Mouse (Mus musculus): Measurements from ENCODE around the gene Krt35. TPM values are rescaled to one million over a fixed set of nuclear protein-coding genes. Genes with fewer than 3 reads are reported as not detected.

Krt35 gene
- not detected in 2 replicates for total RNA-seq (2017)

DNA sequence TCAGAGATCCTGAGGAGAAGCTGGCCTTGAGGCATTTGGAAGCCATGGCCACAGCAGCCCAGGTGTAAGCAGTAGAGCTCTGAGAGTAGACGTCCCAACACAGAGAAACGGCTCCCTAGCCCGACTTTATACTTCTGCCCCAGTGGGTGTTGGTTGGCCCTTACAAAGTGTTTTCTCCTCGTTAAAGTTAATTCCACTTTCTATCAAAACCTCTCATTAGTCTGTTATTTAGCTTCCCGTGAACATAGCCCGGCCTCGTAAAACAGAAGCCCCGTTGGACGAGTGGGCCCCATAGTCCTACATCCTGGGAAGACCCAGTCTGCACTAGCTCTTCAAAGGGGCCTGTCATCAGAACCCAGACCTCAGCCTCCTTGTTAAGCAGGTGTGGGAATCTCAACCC is at the start of gene Krt35:
TSS of gene Krt35 (minus strand) at position 101 of the 400 bp plus-strand sequence.
- ATAC-seq (replicated peaks in 1 of 2; ENCODE audit: insufficient read depth in 1 of 2, low FRiP score in 2 of 2, low TSS enrichment in 1 of 2, low read depth in 1 of 2, poor library complexity in 2 of 2, severe bottlenecking in 2 of 2) = no peak

DNA sequence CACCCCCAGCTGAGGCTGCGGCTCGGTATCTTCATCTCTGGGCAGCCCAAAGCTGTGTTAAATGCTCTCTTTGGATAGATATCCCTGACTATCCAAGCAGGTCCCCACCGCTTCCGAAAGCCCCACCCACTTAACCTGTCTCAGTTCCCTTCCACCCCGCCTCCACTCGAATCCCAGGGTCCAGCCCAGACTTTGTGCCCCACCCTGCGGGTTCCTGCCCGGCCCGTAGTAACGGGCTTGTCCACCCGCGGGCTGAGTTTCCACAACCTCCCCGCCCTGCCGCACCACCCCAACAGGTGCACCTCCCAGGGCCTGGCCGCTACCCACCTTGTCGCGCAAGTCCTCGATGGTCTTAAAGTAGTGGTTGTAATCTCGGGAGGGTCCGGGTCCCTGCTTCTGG is 49.1 kb upstream of the Krt35 start:
- ATAC-seq (replicated peaks in 1 of 2; ENCODE audit: insufficient read depth in 1 of 2, low FRiP score in 2 of 2, low TSS enrichment in 1 of 2, low read depth in 1 of 2, poor library complexity in 2 of 2, severe bottlenecking in 2 of 2) = no peak

DNA sequence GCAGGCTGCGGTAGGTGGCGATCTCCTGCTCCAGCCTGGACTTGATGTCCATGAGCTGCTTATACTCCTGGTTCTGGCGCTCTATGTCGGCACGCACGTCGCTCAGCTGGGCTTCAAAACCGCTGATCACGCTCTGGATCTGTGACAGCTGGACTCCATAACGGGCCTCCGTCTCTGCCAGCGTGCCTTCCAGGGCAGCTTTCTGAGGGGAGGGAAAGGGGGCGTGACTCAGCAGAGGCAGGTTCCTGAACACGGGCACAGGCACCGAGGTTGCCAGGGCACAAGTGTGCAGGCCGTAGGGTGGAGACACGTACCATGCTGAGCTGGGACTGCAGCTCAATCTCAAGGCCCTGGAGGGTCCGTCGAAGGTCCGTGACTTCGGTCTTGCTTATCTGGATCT is 44.9 kb upstream of the Krt35 start:
- ATAC-seq (replicated peaks in 1 of 2; ENCODE audit: insufficient read depth in 1 of 2, low FRiP score in 2 of 2, low TSS enrichment in 1 of 2, low read depth in 1 of 2, poor library complexity in 2 of 2, severe bottlenecking in 2 of 2) = no peak

DNA sequence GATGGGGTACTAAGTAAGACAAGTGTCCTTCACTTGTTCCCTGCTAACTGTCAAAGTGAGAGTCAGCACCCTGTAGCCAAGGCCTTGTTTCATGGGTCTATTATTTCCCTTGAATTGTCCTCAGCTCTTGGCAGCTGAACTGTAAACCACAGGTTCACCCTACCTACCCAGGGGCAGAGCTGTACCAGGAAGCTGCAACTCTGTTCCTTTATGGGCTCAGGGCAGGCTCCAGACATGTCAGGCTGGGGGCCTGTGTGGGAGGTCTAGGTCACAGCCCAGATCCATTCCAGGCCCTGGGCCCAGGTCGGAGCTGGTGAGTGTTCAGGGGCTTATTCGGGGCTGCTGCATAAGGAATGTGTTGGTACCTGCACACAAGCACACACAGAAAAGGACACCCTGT is 43.4 kb upstream of the Krt35 start:
- ATAC-seq (replicated peaks in 1 of 2; ENCODE audit: insufficient read depth in 1 of 2, low FRiP score in 2 of 2, low TSS enrichment in 1 of 2, low read depth in 1 of 2, poor library complexity in 2 of 2, severe bottlenecking in 2 of 2) = no peak

DNA sequence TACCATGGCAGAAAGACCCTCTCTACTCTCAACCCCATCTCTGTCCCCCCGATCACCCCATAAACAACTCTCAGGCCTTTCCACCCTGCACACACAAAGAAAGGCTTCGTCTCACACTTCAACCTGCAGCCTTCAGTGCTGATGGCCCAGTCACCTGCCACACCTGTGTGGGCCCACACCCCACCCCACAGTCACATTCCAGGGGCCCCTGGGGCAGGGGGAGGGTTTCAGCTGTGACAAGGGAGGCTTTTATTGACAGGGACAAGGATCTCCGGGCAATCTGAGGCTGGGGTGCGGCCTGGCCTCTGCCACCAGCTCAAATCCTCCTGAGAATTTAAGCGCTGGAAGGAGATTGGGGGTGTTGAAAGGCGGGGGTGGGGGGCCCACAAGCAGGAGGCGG is 42.8 kb upstream of the Krt35 start:
- no peak for ATAC-seq (replicated peaks in 1 of 2; ENCODE audit: insufficient read depth in 1 of 2, low FRiP score in 2 of 2, low TSS enrichment in 1 of 2, low read depth in 1 of 2, poor library complexity in 2 of 2, severe bottlenecking in 2 of 2)

DNA sequence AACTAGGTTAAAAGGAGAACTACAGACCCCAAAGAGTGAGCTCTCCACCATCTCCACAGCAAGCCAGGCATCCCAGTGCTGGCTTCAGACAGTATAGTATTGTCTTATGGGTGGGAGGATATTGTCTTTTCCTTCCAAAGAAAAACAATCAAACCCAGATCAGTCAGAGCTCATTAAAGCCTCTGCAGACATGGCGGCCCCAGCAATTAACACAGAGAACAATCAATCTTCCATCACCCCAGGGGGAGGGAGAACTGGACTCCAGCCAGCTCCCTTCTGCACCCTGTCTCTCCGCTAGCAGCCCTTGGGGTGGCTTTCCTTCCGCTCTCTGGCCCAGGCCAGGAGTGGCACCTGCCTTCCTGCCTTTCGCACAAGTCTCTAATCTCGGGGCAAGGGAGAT is 41.7 kb upstream of the Krt35 start:
- no peak for ATAC-seq (replicated peaks in 1 of 2; ENCODE audit: insufficient read depth in 1 of 2, low FRiP score in 2 of 2, low TSS enrichment in 1 of 2, low read depth in 1 of 2, poor library complexity in 2 of 2, severe bottlenecking in 2 of 2)

DNA sequence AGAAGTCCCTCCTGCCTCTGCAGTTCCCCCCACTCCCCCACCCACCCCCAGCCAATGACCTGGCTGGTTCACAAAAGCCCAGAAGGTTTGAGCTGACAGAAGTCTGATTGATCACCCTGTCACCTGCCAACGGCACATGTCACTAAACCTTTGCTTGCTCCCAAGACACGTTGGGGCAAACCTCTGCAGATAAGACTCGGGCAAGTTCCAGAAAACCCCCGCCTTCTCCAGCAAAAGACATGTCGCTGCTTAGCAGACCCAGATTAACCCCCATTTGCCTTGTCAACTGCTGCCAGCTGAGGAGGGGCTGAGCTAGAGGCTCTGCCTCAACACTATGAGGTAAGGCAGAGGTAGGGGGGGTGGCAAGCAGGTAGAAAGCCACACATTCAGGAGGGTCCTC is 40.5 kb upstream of the Krt35 start:
- ATAC-seq (replicated peaks in 1 of 2; ENCODE audit: insufficient read depth in 1 of 2, low FRiP score in 2 of 2, low TSS enrichment in 1 of 2, low read depth in 1 of 2, poor library complexity in 2 of 2, severe bottlenecking in 2 of 2) = no peak

DNA sequence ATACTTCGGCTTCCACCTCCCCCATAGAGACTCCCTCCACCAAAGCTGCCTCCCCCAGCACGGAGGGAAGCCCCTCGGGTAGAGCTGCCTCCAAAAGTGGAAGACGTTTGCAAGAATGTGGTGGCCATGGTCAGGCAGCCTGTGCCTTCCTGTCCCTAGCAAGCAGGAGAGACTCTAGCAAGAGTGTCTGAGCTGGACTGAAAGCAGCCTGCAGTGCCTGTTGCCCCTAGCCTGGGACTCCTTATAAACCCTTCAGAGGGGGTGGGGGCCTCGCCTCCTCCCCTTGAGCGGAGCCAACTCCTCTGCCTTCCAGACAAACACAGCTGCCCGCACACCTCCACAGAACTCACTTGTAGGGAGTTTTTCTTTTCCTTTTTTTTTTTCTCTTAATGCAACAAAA is 39.7 kb upstream of the Krt35 start, which contains the start of gene Krt15:
TSS of gene Krt15 (minus strand) at position 198 of the 400 bp plus-strand sequence.
- no peak for ATAC-seq (replicated peaks in 1 of 2; ENCODE audit: insufficient read depth in 1 of 2, low FRiP score in 2 of 2, low TSS enrichment in 1 of 2, low read depth in 1 of 2, poor library complexity in 2 of 2, severe bottlenecking in 2 of 2)

DNA sequence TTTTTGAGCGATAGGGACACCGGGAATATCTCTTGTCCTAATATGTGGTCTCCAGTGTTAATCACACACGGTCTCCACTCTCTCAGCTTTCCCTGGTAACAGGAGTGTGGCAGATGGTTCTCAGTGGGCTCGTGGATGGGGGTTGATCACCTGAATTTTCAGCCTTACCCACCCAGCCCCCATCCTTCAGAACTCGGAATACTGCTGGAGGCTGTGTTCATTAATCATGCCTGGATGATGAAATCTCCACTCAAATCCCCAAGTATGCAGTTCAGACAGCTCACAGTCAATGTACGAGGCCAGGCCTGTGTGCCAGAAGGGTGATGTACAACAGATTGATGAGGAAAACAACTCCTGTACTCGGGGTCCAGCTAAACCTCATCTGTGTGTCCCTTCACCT is 28.9 kb upstream of the Krt35 start:
- ATAC-seq (replicated peaks in 1 of 2; ENCODE audit: insufficient read depth in 1 of 2, low FRiP score in 2 of 2, low TSS enrichment in 1 of 2, low read depth in 1 of 2, poor library complexity in 2 of 2, severe bottlenecking in 2 of 2) = no peak

DNA sequence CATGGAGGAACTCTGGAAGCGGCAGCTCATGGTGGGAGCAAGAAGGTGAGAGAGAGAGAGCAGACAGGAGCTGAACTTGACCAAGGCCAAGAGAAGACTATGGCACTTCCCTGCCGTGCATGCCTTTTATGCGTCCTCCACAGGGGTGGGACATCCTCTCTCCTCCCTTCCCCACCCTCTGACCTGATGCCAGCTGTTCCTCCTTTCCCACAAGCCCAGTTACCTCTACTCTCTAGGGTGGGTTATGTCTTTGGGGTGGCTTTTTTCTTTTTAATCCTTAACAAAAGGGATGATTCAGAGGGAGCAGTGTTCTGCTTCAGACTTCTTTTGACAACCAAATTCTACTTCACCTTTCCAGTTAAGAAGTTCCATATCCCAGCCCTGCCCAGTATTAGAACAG is 25.4 kb upstream of the Krt35 start, which contains the start of gene Krt13:
TSS of gene Krt13 (minus strand) at position 101 of the 400 bp plus-strand sequence.
- no peak for ATAC-seq (replicated peaks in 1 of 2; ENCODE audit: insufficient read depth in 1 of 2, low FRiP score in 2 of 2, low TSS enrichment in 1 of 2, low read depth in 1 of 2, poor library complexity in 2 of 2, severe bottlenecking in 2 of 2)

DNA sequence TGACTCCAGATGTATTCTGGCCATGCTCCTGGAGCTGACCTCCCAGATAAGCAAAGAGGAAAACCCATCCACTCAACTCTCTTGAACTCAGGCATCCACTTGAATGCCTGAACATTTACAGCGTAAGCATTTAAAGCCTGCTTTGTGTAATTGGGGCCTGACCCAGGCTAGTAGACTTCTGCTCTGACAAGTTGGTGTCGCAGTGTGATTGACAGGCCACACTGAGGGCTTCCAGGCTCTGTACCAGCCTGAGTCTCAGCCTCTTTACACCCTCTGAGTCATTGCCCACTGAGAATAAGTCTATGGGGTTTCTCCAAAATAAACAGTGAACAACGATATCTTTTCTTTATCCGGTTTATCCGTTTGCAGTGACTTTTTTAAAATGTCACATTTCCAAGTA is 24.3 kb upstream of the Krt35 start:
- no peak for ATAC-seq (replicated peaks in 1 of 2; ENCODE audit: insufficient read depth in 1 of 2, low FRiP score in 2 of 2, low TSS enrichment in 1 of 2, low read depth in 1 of 2, poor library complexity in 2 of 2, severe bottlenecking in 2 of 2)

DNA sequence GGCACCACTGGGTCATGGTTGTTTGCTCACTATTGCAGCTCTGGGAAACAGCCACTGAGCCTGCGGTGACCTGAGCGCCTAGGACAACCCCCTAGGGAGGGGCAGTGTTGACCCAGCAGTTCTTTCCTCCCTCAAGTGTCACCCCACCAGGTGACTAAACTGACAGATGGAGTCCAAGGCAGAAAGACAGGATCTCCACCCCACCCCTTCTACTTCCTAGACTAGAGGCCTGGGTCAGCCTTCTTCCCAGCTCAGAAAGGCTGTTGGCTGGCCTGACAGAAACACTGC is 17.6 kb upstream of the Krt35 start:
- no peak for ATAC-seq (replicated peaks in 1 of 2; ENCODE audit: insufficient read depth in 1 of 2, low FRiP score in 2 of 2, low TSS enrichment in 1 of 2, low read depth in 1 of 2, poor library complexity in 2 of 2, severe bottlenecking in 2 of 2)

DNA sequence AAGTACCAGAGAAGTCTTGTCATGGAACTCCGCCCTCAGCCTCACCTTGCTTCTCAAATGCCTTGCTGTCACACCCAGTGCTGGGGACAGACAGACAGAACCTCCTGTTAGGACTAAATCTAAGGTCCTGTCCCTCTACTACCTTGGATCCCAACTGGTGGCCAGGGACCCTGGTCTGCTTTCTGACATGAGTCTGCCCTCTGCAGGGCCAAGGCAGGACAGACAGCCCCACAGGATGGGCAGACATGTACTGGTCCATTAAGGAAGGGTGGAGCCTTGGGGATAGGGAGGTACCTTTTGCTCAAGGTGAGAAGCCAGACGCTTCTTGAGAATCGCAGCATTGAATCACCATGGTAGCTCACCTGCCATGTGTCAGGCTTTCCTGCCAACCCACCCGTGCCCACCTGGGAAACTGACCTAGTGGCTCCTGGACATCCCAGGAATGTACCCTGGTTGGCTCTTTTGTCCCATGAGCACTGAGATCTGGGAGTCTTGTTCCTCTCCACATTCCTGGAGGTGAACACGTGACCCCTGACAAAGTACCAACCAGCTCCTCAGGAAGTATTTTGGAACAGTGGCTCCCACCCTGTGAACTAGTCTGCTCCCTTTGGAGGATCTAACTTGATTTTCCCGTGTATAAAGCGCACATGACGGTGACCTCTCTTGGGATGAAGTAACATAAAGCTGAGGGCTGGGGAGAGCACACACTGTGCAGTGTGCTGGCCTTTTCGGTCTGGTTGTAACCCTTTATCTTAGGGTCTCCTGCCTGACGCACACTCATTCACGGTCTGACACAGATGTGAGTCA is 17.1 kb upstream of the Krt35 start:
- no peak for ATAC-seq (replicated peaks in 1 of 2; ENCODE audit: insufficient read depth in 1 of 2, low FRiP score in 2 of 2, low TSS enrichment in 1 of 2, low read depth in 1 of 2, poor library complexity in 2 of 2, severe bottlenecking in 2 of 2)

DNA sequence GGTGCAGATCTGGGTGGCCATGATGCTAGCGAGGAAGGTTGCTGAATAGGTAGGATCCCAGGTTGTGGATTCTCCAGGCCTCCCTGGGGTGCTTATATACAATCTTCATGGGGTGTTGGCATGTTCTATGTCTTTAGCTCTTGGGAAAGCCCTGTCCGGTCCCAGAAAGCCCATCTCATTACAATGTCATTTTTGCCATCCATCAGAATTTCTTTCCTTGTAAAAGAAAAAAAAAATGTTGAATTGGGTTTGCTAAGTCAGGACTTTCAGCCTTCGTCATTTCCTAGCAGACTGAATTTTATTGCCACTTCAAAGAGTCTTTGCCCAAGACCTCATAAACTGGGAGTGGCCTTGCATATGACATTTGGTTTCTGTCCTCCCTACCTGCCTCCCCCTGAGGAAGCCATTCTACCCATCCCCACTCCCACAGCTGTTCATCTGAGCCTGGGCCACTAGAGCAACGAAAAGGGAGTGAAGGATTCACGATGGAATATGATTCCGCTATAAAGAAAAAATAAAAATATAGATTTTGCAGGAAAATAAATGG is 9.6 kb upstream of the Krt35 start, which contains the start of gene Krt36:
TSS of gene Krt36 (minus strand) at position 51 of the 547 bp plus-strand sequence.
- ATAC-seq (replicated peaks in 1 of 2; ENCODE audit: insufficient read depth in 1 of 2, low FRiP score in 2 of 2, low TSS enrichment in 1 of 2, low read depth in 1 of 2, poor library complexity in 2 of 2, severe bottlenecking in 2 of 2) = no peak

DNA sequence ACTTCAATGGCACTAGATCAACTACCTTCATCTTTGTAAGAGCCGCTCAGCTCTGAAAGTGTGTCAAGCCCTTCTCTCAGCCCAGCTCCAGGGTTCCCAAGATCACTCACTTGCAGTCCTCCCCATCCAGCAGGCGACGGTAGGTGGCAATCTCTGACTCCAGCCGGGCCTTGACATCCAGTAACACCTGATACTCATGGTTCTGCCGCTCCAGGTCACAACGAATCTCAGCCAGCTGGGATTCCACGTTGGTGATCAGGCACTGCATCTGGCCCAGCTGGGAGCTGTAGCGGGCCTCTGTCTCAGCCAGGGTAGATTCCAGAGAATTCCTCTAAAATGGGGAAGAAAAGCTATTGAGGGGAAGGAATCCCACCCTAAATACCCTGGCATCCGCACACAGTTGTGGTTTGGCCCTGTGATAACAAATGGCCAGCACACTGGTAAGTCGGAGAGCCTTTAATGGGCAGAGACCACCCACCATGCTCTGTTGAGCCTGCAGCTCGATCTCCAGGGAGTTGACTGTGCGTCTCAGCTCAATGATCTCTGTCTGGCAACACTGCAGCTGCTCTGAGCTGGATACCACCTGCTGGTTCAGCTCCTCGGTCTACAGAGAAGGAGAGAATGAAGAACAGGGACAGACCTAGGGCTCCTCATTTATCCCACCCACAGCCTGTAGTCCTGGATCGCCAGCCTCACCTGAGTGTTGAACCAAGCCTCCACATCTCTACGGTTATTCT is 6.8 kb upstream of the Krt35 start:
- ATAC-seq (replicated peaks in 1 of 2; ENCODE audit: insufficient read depth in 1 of 2, low FRiP score in 2 of 2, low TSS enrichment in 1 of 2, low read depth in 1 of 2, poor library complexity in 2 of 2, severe bottlenecking in 2 of 2) = no peak

DNA sequence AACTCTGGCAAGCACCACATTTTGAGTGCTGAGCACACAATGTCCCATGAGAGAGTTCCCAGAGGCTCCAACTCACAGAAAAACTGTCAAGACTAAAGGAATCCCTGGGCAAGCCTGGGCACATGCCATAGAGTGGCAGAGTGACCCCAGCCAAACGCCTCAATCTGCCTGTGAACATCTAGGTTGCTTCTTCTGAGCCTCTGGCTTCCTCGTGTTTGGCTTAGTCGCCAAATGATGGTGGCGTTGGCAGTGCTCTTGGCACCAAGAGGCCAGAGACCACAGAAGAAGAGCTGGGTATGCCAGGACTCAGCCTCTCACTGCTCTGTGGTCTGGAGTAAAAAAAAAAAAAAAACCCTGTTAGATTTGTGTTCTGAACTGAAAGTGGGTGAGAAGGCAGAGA is 4.3 kb upstream of the Krt35 start:
- no peak for ATAC-seq (replicated peaks in 1 of 2; ENCODE audit: insufficient read depth in 1 of 2, low FRiP score in 2 of 2, low TSS enrichment in 1 of 2, low read depth in 1 of 2, poor library complexity in 2 of 2, severe bottlenecking in 2 of 2)

DNA sequence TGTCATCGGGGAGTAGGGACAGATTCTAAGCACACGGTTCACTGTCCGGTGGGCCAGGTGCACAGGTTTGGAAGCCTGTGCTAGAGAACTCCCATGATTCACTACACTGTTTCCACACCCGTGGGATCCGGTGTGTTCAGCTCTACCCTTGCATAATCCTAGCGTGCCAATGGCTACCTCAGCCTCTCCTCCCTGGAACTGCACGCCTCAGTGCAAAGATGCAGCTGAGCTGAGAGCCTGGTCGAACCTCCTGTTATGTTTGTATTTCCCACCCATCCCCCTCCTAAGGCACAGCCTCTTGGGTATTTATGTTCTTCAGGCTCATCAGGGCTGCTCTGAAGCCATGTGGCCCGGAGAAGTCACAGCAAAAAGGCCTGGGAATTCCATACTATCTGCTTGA is 1.8 kb upstream of the Krt35 start:
- ATAC-seq (replicated peaks in 1 of 2; ENCODE audit: insufficient read depth in 1 of 2, low FRiP score in 2 of 2, low TSS enrichment in 1 of 2, low read depth in 1 of 2, poor library complexity in 2 of 2, severe bottlenecking in 2 of 2) = no peak

DNA sequence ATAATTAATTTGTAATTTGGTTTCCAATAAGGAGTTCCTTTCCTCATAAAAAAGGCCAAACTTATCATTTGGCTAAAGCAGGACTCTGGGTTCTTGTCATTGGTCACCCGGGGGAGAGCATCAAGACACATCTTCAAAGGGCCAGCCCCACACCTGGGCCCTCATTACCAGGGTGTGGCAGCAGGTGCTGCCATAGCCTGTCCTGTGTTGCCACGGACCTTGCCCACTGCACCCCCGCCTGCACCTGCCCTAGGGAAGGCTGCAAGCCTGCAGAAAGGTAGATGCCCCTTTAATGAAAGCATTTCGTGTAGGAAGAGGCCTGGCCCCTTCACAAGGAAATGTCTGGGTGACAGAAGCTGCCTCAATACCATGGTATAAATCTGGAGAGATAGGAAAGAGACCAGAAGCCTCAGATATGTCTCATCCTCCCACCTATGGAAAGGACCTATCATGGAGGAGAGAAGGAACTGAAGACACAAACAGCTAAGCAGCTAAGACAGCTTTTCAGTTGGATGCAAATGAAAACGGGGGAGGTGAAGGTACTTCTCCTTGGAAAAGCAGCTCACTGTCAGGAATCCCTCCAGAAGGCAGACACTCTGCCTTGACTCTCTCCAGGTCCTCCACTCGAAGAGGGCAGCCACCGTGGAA is 7.5 kb downstream of the Krt35 start:
- ATAC-seq (replicated peaks in 1 of 2; ENCODE audit: insufficient read depth in 1 of 2, low FRiP score in 2 of 2, low TSS enrichment in 1 of 2, low read depth in 1 of 2, poor library complexity in 2 of 2, severe bottlenecking in 2 of 2) = no peak

All from hematopoietic stem cell, adult 5-6 weeks (primary cell).